Mouse (Mus musculus) midbrain, postnatal 0 days (tissue): ENCODE results near the gene Csrnp1. TPM values are rescaled to one million over a fixed set of nuclear protein-coding genes. Genes with fewer than 3 reads are reported as not detected.

Experiments
- ATAC-seq: fragments of 200-750 bp; cut with Nextera tagmentation; 2 replicates; pipeline ENCODE4 v1.8.0; 2017; ENCODE audit warnings: moderate number of reproducible peaks, mild to moderate bottlenecking, moderate TSS enrichment, moderate library complexity; ENCODE audit not compliant: low FRiP score
- DNase-seq: peaks from one replicate; pipeline ENCODE4 v3.0.0-alpha.2; 2015; ENCODE audit warnings: low spot score
- H3K27ac ChIP-seq: fragments of 300-500 bp; sonication (generic); 2 replicates; pipeline ENCODE4 v1.5.1; 2014; ENCODE audit warnings: low read depth, mild to moderate bottlenecking, low read length, mixed read lengths
- H3K27me3 ChIP-seq: fragments of 300-500 bp; sonication (generic); 2 replicates; pipeline ENCODE4 v1.6.1; 2014; ENCODE audit warnings: low read length, control low read depth, mixed read lengths; ENCODE audit not compliant: insufficient read depth
- H3K36me3 ChIP-seq: fragments of 300-500 bp; sonication (generic); 2 replicates; pipeline ENCODE4 v1.6.1; 2014; ENCODE audit warnings: low read length, control low read depth, mixed read lengths; ENCODE audit not compliant: insufficient read depth
- H3K4me1 ChIP-seq: fragments of 300-500 bp; sonication (generic); 2 replicates; pipeline ENCODE4 v1.6.1; 2014; ENCODE audit warnings: mild to moderate bottlenecking, control low read depth, antibody characterized with exemption, low read length, mixed read lengths; ENCODE audit not compliant: insufficient read depth
- H3K4me2 ChIP-seq: fragments of 300-500 bp; sonication (generic); 2 replicates; pipeline ENCODE4 v1.6.1; 2014; ENCODE audit warnings: low read depth, mild to moderate bottlenecking, low read length, mixed read lengths; ENCODE audit not compliant: poor library complexity, severe bottlenecking
- H3K4me3 ChIP-seq: fragments of 300-500 bp; sonication (generic); 2 replicates; pipeline ENCODE4 v1.5.1; 2014; ENCODE audit warnings: low read depth, mild to moderate bottlenecking, low read length, moderate library complexity
- H3K9ac ChIP-seq: fragments of 300-500 bp; sonication (generic); replicated peaks from 2 replicates; pipeline ENCODE4 v1.6.1; 2014; ENCODE audit warnings: mild to moderate bottlenecking, low read length, moderate library complexity, mixed read lengths; ENCODE audit not compliant: poor library complexity, severe bottlenecking
- H3K9me3 ChIP-seq: fragments of 300-500 bp; sonication (generic); 2 replicates; pipeline ENCODE4 v1.6.1; 2016; ENCODE audit warnings: low read length, control low read depth
- CTCF ChIP-seq: IDR thresholded peaks from 2 replicates; pipeline ENCODE4 v1.5.1; 2016; ENCODE audit warnings: antibody characterized with exemption, mild to moderate bottlenecking
- WGBS: fragments of 180-500 bp; shearing (Covaris S2); extraction: QIAGEN DNeasy Blood & Tissue Kit; methylation state at CpG from one replicate; pipeline ENCODE4 v1.1.7; 2014; 5-methylcytosine and 5-hydroxymethylcytosine counted together
- polyA plus RNA-seq: library from polyadenylated mRNA; unstranded; fragments of >200 nt; fragmentation: Nextera tagmentation; extraction: Ambion mirVana; gene quantifications from 2 replicates; pipeline ENCODE4 v1.2.1, GENCODE M21; 2015
- total RNA-seq: library from RNA; depleted of rRNA; stranded (reverse); fragments of >200 nt; gene quantifications from 2 replicates; pipeline ENCODE4 v1.2.3, GENCODE M21; 2014

The Csrnp1 gene
- total and polyA plus RNA-seq, 2 experiments from 2014 or later, result 1.1 to 1.7 TPM

DNA sequence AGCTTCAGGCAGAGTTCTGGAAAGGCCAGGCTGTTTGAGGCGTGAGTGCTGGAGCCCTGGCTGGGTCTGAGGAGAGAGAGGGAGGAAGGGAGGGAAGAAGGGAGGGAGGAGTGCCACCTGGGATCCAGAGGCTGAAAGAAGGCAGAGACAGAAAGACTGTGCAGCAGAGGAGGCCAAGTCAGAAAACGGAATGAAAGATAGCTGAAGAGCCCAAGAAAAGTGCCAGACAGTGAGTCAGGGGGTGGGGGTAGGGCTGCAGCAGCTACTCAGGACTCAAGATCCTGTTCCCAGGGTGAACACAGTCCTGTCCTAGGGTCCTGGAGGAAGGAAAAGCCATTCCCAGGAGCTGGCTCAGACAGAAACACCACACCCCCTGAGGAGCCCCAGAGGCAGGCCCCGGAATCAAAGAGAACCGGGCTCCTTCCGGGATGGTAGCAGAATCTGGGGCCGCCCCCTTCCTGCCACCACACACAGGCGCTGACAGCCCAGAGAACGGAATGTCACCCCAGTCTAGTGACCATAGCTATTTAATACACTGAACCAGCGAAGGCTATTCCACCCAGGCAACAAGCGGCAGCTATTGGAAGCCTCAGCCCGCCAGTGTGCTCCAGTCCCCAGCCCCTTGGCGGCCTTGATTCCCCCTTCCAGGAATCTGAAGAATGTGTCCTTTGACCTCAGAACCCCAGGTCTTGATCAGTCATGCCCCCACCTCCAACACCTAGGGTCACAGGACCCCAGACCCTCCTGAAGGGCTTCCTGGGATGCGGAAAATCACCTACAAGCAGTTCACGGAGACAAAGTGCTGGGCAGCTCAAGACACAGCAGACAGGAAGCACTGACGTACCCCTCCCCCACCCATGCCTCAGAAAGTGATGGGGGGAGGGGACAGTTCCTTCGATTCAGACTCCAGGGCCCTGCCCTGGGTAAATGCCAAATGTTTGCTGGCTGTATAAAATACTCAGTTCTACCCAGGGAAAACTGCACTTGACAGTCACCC lies 3.0 kb downstream of the Csrnp1 start:
- Histone ChIP-seq H3K9ac (no peak overlapping the region), H3K9me3 (no peaks in the 10 kb centered on the region), H3K4me1 (peaks cover 16% of the 10 kb centered on the region; the same call in 1 of the 2 replicates), H3K27me3 (peaks cover 7% of the 10 kb centered on the region), H3K27ac (peak overlapping the region; percentile 48), H3K4me3 (peak overlapping the region; percentile 66; the same call in 1 of the 2 replicates), H3K4me2 (peak overlapping the region; percentile 26), H3K36me3 (no peaks in the 10 kb centered on the region)
- WGBS, result 5% methylated on average over 16 of the region's 16 CpGs
- peak; percentile 67 for DNase-seq
- peak; percentile 35; the same call in 1 of the 2 replicates for ATAC-seq
- no peak for TF ChIP-seq CTCF

DNA sequence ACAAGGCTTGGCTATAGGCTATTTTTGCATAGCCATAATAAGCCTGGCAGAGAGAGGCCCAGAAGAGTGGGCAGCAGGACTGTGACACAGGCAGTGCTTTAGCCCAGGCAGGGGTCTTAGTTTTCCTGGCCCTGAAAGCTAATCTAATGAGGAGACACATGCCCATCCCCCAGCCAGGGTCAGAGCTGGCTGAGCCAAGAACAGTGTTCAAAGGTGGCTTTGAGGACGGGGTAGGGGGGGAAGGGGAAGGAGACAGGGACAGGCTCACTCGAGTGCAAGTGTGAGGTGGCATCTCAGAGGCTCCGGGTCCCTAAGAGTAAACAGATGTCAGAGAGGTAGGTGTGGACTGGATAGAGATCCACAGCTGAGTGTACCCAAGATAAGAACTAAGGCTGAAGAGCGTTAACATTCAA lies 3.7 kb downstream of the Csrnp1 start:
- DNase-seq, result no peak

GRCm38 (mm10) chr9:119979749-119980148 lies 4.7 kb downstream of the Csrnp1 start:
- WGBS, result 38% methylated on average over 2 of the region's 2 CpGs
- Histone ChIP-seq H3K9ac (no peak overlapping the region), H3K27me3 (peaks cover 7% of the 10 kb centered on the region), H3K4me2 (no peak overlapping the region), H3K9me3 (no peaks in the 10 kb centered on the region), H3K4me1 (peaks cover 16% of the 10 kb centered on the region; the same call in 1 of the 2 replicates), H3K36me3 (no peaks in the 10 kb centered on the region), H3K27ac (no peak overlapping the region), H3K4me3 (no peak overlapping the region)
- DNase-seq, result no peak
- no peak for TF ChIP-seq CTCF
- ATAC-seq, result no peak

More for the DNA sequence above, 3.7 kb downstream of the Csrnp1 start:
- Histone ChIP-seq H3K27me3 (peaks cover 7% of the 10 kb centered on the region), H3K27ac (peak overlapping the region; percentile 48), H3K36me3 (no peaks in the 10 kb centered on the region), H3K9ac (no peak overlapping the region), H3K9me3 (no peaks in the 10 kb centered on the region), H3K4me1 (peaks cover 16% of the 10 kb centered on the region; the same call in 1 of the 2 replicates), H3K4me3 (no peak overlapping the region), H3K4me2 (peak overlapping the region; percentile 26; the same call in 1 of the 2 replicates)
- ATAC-seq, result no peak
- 9% methylated on average over 4 of the region's 4 CpGs for WGBS
- TF ChIP-seq CTCF, result no peak

DNA sequence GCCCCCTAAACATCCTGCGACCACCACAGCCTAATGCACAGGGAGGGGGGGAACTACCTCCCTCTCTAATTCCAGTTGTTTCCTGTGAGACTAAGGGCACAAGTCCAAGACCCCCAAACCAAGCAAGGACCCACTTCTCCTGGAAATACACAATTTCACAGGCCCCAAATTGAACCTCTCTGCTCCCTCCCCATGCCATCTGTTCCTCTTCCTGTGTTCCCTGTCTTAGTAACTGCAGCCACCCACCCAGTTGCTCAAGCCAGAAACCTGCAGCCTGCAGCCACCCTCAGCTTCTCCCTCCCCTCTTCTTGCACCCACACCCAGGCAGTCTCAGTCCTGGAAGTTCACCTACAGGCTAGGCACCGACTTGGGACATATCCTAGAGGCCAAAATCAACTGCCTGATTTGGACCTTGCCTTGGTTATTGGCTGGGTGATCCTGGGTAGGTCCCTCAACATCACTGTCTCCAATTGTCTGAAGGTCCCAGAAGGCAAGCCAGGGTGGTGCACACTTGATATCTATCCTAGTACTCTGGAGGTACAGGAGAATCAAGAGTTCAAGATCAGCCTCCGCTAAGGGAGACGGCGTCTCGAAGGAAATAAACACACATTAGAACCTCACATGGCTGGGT lies 5.5 kb downstream of the Csrnp1 start:
- Histone ChIP-seq H3K9me3 (no peaks in the 10 kb centered on the region), H3K27me3 (peaks cover 7% of the 10 kb centered on the region), H3K9ac (no peak overlapping the region), H3K27ac (no peak overlapping the region), H3K36me3 (no peaks in the 10 kb centered on the region), H3K4me3 (no peak overlapping the region), H3K4me2 (no peak overlapping the region), H3K4me1 (peaks cover 16% of the 10 kb centered on the region; the same call in 1 of the 2 replicates)
- WGBS, result 88% methylated on average over 6 of the region's 6 CpGs
- no peak for DNase-seq
- ATAC-seq, result no peak
- no peak for TF ChIP-seq CTCF

DNA sequence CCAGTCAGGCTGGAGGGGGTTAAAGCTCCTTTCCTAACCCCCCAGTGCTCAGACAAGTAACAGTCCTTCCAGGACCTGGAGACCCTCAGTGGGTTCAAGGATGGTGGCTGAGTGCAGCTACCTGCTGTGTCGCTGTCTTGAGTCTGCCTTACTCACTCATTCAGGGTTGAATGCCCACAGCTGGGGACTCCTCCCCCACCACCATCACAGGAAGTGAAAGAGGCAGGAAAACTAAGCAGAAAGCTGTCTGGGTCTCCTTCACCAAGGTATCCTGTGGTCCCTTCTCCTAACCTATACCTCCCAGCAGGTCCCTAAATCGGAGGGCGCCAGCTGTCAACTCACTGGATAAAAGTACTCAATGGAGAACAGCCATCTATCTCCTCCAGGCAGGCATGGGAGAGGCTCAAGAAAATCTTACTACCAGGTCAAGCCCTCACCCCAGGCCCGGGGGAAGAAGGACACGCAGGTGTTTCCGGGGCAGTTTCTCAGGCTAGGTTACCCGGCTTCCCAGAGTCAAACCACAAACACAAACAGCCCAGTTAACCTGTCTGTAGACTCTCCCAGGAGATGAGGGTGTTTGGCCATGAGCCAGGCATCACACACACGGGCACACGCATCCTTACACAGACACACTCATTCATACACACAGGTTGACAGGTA lies 6.2 kb downstream of the Csrnp1 start:
- ATAC-seq, result no peak
- no peak for DNase-seq
- H3K9ac ChIP-seq, result no peak overlapping the region
- no peak overlapping the region for H3K27ac ChIP-seq
- no peak for TF ChIP-seq CTCF
- H3K4me1 ChIP-seq, result peaks cover 16% of the 10 kb centered on the region; the same call in 1 of the 2 replicates
- H3K36me3 ChIP-seq, result peaks cover under 1% of the 10 kb centered on the region; the same call in 1 of the 2 replicates
- H3K27me3 ChIP-seq, result peaks cover 5% of the 10 kb centered on the region
- no peaks in the 10 kb centered on the region for H3K9me3 ChIP-seq
- no peak overlapping the region for H3K4me3 ChIP-seq
- no peak overlapping the region for H3K4me2 ChIP-seq
- WGBS, result 61% methylated on average over 9 of the region's 9 CpGs
